Mouse (Mus musculus): ENCODE measurements at regions not wholly inside any gene's neighbourhood (a gene's known extent, or its start where the extent isn't known, plus 50 kb on each side); places are given as distances from the start of the nearest gene placed in this dataset.

DNA sequence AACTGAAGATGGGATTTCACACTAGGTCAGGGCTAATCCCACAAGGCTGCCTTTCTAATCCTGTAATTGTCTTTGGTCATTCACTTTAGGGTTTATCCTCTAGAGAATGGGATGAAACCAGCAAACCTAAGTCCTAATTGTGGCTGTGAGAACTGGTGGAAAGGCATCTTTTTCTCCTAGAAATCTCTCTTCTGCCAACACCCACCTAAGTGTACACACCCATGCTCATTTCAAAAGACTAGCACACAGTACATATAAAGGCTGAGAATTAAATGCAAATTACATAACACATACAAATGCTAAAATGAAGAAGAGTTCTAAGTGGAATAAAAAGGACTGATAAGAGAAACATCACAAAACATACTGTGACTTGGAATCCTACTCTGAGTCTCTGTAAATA is 579.5 kb downstream of the Eepd1 start:
- no peaks in the 10 kb centered on the region for H3K27me3 ChIP-seq (ENCODE audit: control insufficient read depth, insufficient read depth, low read length)
- TF ChIP-seq CTCF (IDR thresholded peaks at IDR 0.05; ENCODE audit: borderline replicate concordance, insufficient read depth, low read depth, low read length) (no peak), POLR2A (IDR thresholded peaks at IDR 0.05; ENCODE audit: borderline replicate concordance, insufficient read depth, low read length) (no peak)
- H3K4me1 ChIP-seq (ENCODE audit: control insufficient read depth, insufficient read depth, low read length), result no peaks in the 10 kb centered on the region
- no peak overlapping the region for H3K4me3 ChIP-seq (replicated peaks; ENCODE audit: insufficient read depth, low read depth, low read length)
- H3K27ac ChIP-seq (ENCODE audit: insufficient read depth, low read length), result no peak overlapping the region
- no peak for DNase-seq

DNA sequence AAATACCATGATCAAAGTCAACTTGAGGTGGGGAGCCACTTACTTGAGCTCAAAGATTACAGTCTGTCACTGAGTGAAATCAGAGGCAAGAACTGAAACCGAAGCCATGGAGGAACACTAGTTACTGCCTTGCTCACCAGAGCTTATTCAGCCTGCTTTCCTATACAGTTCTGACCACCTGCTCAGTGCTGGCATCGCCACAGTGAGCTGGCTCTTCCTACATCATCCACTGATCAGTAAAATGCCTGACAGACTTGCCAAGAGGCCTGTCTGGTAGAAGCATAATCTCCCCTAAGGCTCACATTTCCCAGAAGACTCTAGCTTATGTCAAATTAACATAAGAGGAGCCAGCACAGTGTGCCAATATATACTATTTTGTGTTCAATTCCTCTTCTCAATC is 595.7 kb downstream of the Eepd1 start:
- WGBS, result 14% methylated on average over 2 of the region's 2 CpGs
- peak in 1 of 2 experiments; percentile 1 for DNase-seq
- Histone ChIP-seq H3K4me3 (replicated peaks; ENCODE audit: insufficient read depth, low read depth, low read length) (no peak overlapping the region), H3K4me1 (ENCODE audit: control insufficient read depth, insufficient read depth, low read length) (no peaks in the 10 kb centered on the region), H3K27ac (ENCODE audit: insufficient read depth, low read length) (no peak overlapping the region), H3K27me3 (ENCODE audit: control insufficient read depth, insufficient read depth, low read length) (no peaks in the 10 kb centered on the region)
- TF ChIP-seq POLR2A (IDR thresholded peaks at IDR 0.05; ENCODE audit: borderline replicate concordance, insufficient read depth, low read length) (no peak), CTCF (IDR thresholded peaks at IDR 0.05; ENCODE audit: borderline replicate concordance, insufficient read depth, low read depth, low read length) (no peak)

DNA sequence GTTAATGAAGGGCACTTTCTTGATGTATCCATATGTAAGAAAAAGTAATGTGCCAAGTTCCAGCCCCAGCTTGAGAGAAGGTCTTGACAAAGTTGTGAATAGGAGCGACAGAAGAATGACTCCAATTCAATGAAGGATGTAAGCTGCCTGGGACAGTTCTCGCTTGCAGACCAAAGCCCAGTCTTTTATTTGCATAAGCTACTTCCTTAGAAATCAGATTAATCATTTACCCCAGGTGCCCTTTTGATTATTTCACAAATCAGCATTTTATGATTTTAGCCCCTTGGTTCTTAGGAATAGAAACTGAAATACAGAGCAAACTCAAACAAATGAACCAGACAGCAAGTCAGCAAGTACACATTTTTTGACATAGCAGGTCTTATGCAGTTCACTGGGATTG is 605.2 kb downstream of the Eepd1 start:
- no peaks in the 10 kb centered on the region for H3K4me1 ChIP-seq (ENCODE audit: control insufficient read depth, insufficient read depth, low read length)
- no peak overlapping the region for H3K27ac ChIP-seq (ENCODE audit: insufficient read depth, low read length)
- H3K4me3 ChIP-seq (replicated peaks; ENCODE audit: insufficient read depth, low read depth, low read length), result no peak overlapping the region
- no peaks in the 10 kb centered on the region for H3K27me3 ChIP-seq (ENCODE audit: control insufficient read depth, insufficient read depth, low read length)
- TF ChIP-seq POLR2A (IDR thresholded peaks at IDR 0.05; ENCODE audit: borderline replicate concordance, insufficient read depth, low read length), result no peak
- TF ChIP-seq CTCF (IDR thresholded peaks at IDR 0.05; ENCODE audit: borderline replicate concordance, insufficient read depth, low read depth, low read length), result no peak
- WGBS, result 84% methylated on average over 2 of the region's 2 CpGs
- DNase-seq, result no peak

DNA sequence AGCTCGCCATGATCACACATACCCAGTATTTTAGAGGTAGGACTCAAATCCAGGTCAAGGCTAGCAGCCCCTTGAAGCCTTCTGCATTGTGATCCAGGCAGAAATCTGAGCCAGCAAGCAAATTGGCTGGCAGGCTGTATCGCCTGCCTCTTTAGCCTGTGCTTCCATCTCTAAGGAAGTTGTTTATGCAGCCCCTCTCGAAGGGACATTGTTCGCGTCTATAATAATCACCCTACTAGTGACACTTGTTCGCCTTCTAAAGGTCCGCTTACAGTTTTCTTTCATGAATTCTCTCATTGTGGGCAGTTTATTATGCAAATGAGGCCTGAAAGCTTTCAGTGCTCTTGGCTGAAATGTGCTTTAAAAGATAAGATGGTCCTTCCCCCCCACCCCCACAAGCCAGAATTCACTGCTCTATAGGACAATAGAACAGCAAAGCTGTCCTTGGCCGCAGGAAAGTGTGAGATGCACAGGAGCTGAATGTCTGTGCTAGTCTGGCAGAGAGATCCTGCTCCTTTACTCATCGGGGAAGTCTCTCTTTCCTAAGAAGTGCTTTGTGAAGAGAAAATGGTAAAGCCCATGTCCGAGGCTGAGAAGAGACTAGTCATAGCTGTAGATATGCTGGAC is 610.8 kb downstream of the Eepd1 start:
- 58% methylated on average over 10 of the region's 10 CpGs for WGBS
- DNase-seq, result no peak
- H3K27me3 ChIP-seq (ENCODE audit: control insufficient read depth, insufficient read depth, low read length), result no peaks in the 10 kb centered on the region
- no peaks in the 10 kb centered on the region for H3K4me1 ChIP-seq (ENCODE audit: control insufficient read depth, insufficient read depth, low read length)
- no peak overlapping the region for H3K27ac ChIP-seq (ENCODE audit: insufficient read depth, low read length)
- no peak overlapping the region for H3K4me3 ChIP-seq (replicated peaks; ENCODE audit: insufficient read depth, low read depth, low read length)
- TF ChIP-seq POLR2A (IDR thresholded peaks at IDR 0.05; ENCODE audit: borderline replicate concordance, insufficient read depth, low read length) (no peak), CTCF (IDR thresholded peaks at IDR 0.05; ENCODE audit: borderline replicate concordance, insufficient read depth, low read depth, low read length) (no peak)

DNA sequence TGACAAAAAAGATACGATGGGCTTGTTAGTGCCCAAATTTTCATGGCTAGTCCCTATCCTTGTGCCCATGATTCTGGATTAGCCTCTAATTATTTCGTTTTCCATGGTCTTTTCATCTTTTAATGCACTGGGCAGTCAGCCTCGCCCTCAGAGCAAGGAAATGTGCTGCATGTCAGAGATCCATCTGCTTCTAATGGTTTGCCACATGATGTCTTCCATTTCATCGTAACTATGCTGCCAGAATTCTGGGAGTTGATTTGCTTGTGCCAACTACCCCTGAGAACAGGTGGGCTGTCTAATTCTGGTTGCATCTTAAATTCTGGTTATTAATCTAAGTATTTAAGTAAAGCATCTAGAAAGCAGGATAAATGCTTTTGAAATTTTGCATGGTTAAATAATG is 622.8 kb downstream of the Eepd1 start:
- WGBS, result 8% methylated on average over 4 of the region's 4 CpGs
- Histone ChIP-seq H3K4me3 (replicated peaks; ENCODE audit: insufficient read depth, low read depth, low read length) (no peak overlapping the region), H3K27ac (ENCODE audit: insufficient read depth, low read length) (no peak overlapping the region), H3K4me1 (ENCODE audit: control insufficient read depth, insufficient read depth, low read length) (no peaks in the 10 kb centered on the region), H3K27me3 (ENCODE audit: control insufficient read depth, insufficient read depth, low read length) (no peaks in the 10 kb centered on the region)
- no peak for TF ChIP-seq CTCF (IDR thresholded peaks at IDR 0.05; ENCODE audit: borderline replicate concordance, insufficient read depth, low read depth, low read length)
- TF ChIP-seq POLR2A (IDR thresholded peaks at IDR 0.05; ENCODE audit: borderline replicate concordance, insufficient read depth, low read length), result no peak
- DNase-seq, result no peak

- 94% methylated on average over 2 of the region's 2 CpGs for WGBS
- H3K27me3 ChIP-seq (ENCODE audit: control insufficient read depth, insufficient read depth, low read length), result no peaks in the 10 kb centered on the region
- DNase-seq, result peak; percentile 0 to 7
Measured at GRCm38 (mm10) chr9:26121986-26122385, 611.5 kb upstream of the B3gat1 start.

DNA sequence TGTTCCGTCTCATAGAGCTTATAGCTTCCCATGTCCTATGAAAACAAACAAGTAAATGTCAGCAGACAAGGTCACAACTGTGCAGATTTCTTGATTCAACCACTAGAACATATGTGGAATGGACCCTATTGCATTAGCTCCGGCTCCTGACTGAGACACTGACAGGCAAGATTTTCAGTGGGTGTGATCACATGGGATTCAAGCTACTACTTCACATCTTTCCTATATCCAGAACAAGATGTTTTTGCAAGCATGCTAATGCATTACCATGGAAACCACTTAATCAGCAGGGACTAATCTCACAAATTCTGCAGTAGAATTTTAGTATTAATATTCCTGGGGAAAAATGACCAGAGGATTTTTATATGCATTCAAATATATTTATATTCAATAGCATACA is 598.9 kb upstream of the B3gat1 start:
- 64% methylated on average over 2 of the region's 2 CpGs for WGBS
- no peak for DNase-seq

More at GRCm38 (mm10) chr9:26121986-26122385, 611.5 kb upstream of the B3gat1 start:
- Histone ChIP-seq H3K4me3 (replicated peaks; ENCODE audit: insufficient read depth, low read depth, low read length) (no peak overlapping the region), H3K27ac (ENCODE audit: insufficient read depth, low read length) (no peak overlapping the region), H3K4me1 (ENCODE audit: control insufficient read depth, insufficient read depth, low read length) (no peaks in the 10 kb centered on the region)
- TF ChIP-seq POLR2A (IDR thresholded peaks at IDR 0.05; ENCODE audit: borderline replicate concordance, insufficient read depth, low read length) (no peak), CTCF (IDR thresholded peaks at IDR 0.05; ENCODE audit: borderline replicate concordance, insufficient read depth, low read depth, low read length) (no peak)

More for the DNA sequence above, 598.9 kb upstream of the B3gat1 start:
- Histone ChIP-seq H3K27ac (ENCODE audit: insufficient read depth, low read length) (no peak overlapping the region), H3K27me3 (ENCODE audit: control insufficient read depth, insufficient read depth, low read length) (no peaks in the 10 kb centered on the region), H3K4me1 (ENCODE audit: control insufficient read depth, insufficient read depth, low read length) (no peaks in the 10 kb centered on the region), H3K4me3 (replicated peaks; ENCODE audit: insufficient read depth, low read depth, low read length) (no peak overlapping the region)
- TF ChIP-seq POLR2A (IDR thresholded peaks at IDR 0.05; ENCODE audit: borderline replicate concordance, insufficient read depth, low read length) (no peak), CTCF (IDR thresholded peaks at IDR 0.05; ENCODE audit: borderline replicate concordance, insufficient read depth, low read depth, low read length) (no peak)
